Mouse (Mus musculus) gastrocnemius, adult 2 months (tissue): ENCODE measurements at regions not wholly inside any gene's neighbourhood (a gene's known extent, or its start where the extent isn't known, plus 50 kb on each side); places are given as distances from the start of the nearest gene placed in this dataset.

Source experiments
- DNase-seq: peaks from one replicate; pipeline ENCODE4 v3.0.0; 2022
- H3K27ac ChIP-seq: fragments of 200-600 bp; 2 replicates; pipeline ENCODE4 v1.8.1; 2022; ENCODE audit warnings: mild to moderate bottlenecking
- H3K4me3 ChIP-seq: fragments of 200-600 bp; 2 replicates; pipeline ENCODE4 v1.8.1; 2022; ENCODE audit warnings: mild to moderate bottlenecking, moderate library complexity
- CTCF ChIP-seq: fragments of 200-600 bp; IDR thresholded peaks from 2 replicates; pipeline ENCODE4 v1.8.1; 2022; ENCODE audit warnings: antibody characterized with exemption, mild to moderate bottlenecking, moderate library complexity
- intact Hi-C: fragments of 180-260 bp; cut with DNase I; formaldehyde crosslinking; loops from one replicate; pipeline ENCODE4 v1.15.1; 2025

GRCm38 (mm10) chr4:153018138-153018921, 464.3 kb downstream of the Ajap1 start:
- intact Hi-C loops: no loop called here
- no peak for TF ChIP-seq CTCF
- no peak for DNase-seq
- no peak overlapping the region for H3K27ac ChIP-seq
- H3K4me3 ChIP-seq: no peak overlapping the region

- intact Hi-C loops: no loop called here
- Histone ChIP-seq H3K27ac (no peak overlapping the region), H3K4me3 (no peak overlapping the region)
- TF ChIP-seq CTCF: no peak
- no peak for DNase-seq
These were observed 464.8 kb downstream of the Ajap1 start for GRCm38 (mm10) chr4:153017816-153018137.

GRCm38 (mm10) chr4:153003338-153003737, 479.3 kb downstream of the Ajap1 start:
- DNase-seq: no peak
- intact Hi-C loops: no loop called here
- no peak for TF ChIP-seq CTCF
- H3K4me3 ChIP-seq: no peak overlapping the region
- H3K27ac ChIP-seq: no peak overlapping the region

- DNase-seq: no peak
- Histone ChIP-seq H3K4me3 (no peak overlapping the region), H3K27ac (no peak overlapping the region)
- no peak for TF ChIP-seq CTCF
- intact Hi-C loops: no loop called here
These were observed 480.1 kb downstream of the Ajap1 start for GRCm38 (mm10) chr4:153002516-153002915.

GRCm38 (mm10) chr4:153001761-153002160, 480.9 kb downstream of the Ajap1 start:
- Histone ChIP-seq H3K27ac (no peak overlapping the region), H3K4me3 (no peak overlapping the region)
- intact Hi-C loops: no loop called here
- TF ChIP-seq CTCF: no peak
- DNase-seq: no peak

GRCm38 (mm10) chr4:152999526-152999925, 483.1 kb downstream of the Ajap1 start:
- no peak overlapping the region for H3K4me3 ChIP-seq
- no peak overlapping the region for H3K27ac ChIP-seq
- no peak for TF ChIP-seq CTCF
- DNase-seq: no peak
- intact Hi-C loops: no loop called here

- TF ChIP-seq CTCF: no peak
- intact Hi-C loops: no loop called here
- no peak for DNase-seq
These were observed 485.4 kb downstream of the Ajap1 start for GRCm38 (mm10) chr4:152997251-152997650.

GRCm38 (mm10) chr4:152996641-152997040, 486.0 kb downstream of the Ajap1 start:
- no peak overlapping the region for H3K27ac ChIP-seq
- intact Hi-C loops: no loop called here
- no peak for TF ChIP-seq CTCF
- no peak for DNase-seq
- H3K4me3 ChIP-seq: no peak overlapping the region

More at GRCm38 (mm10) chr4:152997251-152997650, 485.4 kb downstream of the Ajap1 start:
- H3K27ac ChIP-seq: no peak overlapping the region
- H3K4me3 ChIP-seq: no peak overlapping the region

- no peak for TF ChIP-seq CTCF
- no peak overlapping the region for H3K4me3 ChIP-seq
- DNase-seq: no peak
- no peak overlapping the region for H3K27ac ChIP-seq
- intact Hi-C loops: no loop called here
These were observed 487.5 kb downstream of the Ajap1 start for GRCm38 (mm10) chr4:152995052-152995595.

GRCm38 (mm10) chr4:152994206-152994605, 488.4 kb downstream of the Ajap1 start:
- TF ChIP-seq CTCF: no peak
- H3K27ac ChIP-seq: no peak overlapping the region
- intact Hi-C loops: no loop called here
- no peak for DNase-seq
- no peak overlapping the region for H3K4me3 ChIP-seq

- intact Hi-C loops: no loop called here
- Histone ChIP-seq H3K4me3 (no peak overlapping the region), H3K27ac (no peak overlapping the region)
- DNase-seq: no peak
- TF ChIP-seq CTCF: no peak
These were observed 492.3 kb downstream of the Ajap1 start for GRCm38 (mm10) chr4:152990266-152990665.

- no peak for DNase-seq
- Histone ChIP-seq H3K27ac (no peak overlapping the region), H3K4me3 (no peak overlapping the region)
- no peak for TF ChIP-seq CTCF
- intact Hi-C loops: no loop called here
These were observed 494.9 kb downstream of the Ajap1 start for GRCm38 (mm10) chr4:152987726-152988125.

- intact Hi-C loops: no loop called here
- no peak overlapping the region for H3K27ac ChIP-seq
- DNase-seq: no peak
- H3K4me3 ChIP-seq: no peak overlapping the region
- no peak for TF ChIP-seq CTCF
These were observed 497.5 kb upstream of the Kcnab2 start for GRCm38 (mm10) chr4:152975012-152975675.
